Mouse (Mus musculus): ENCODE data around the gene Hbq1b. TPM values are rescaled to one million over a fixed set of nuclear protein-coding genes. Genes with fewer than 3 reads are reported as not detected.

The Hbq1b gene
- polyA plus RNA-seq, 1 experiment from 2014 or later = 24.4 TPM

Other genes starting within 250 kb of the Hbq1b start
- not detected in 2 replicates for gene Il9r, start 86.7 kb upstream of the Hbq1b start, polyA plus RNA-seq (2014; fragmentation: Nextera tagmentation; extraction: Ambion mirVana)
- gene Snrnp25, start 81.5 kb upstream of the Hbq1b start, polyA plus RNA-seq (2014; fragmentation: Nextera tagmentation; extraction: Ambion mirVana) = 59.6 and 72.2 TPM in 2 replicates
- gene Rhbdf1, start 64.7 kb upstream of the Hbq1b start, polyA plus RNA-seq (2014; fragmentation: Nextera tagmentation; extraction: Ambion mirVana) = 28.2 and 30.3 TPM in 2 replicates
- 22.0 and 22.5 TPM in 2 replicates for gene Mpg, start 60.5 kb upstream of the Hbq1b start, polyA plus RNA-seq (2014; fragmentation: Nextera tagmentation; extraction: Ambion mirVana)
- 26.1 and 34.6 TPM in 2 replicates for gene Nprl3, start 19.3 kb upstream of the Hbq1b start, polyA plus RNA-seq (2014; fragmentation: Nextera tagmentation; extraction: Ambion mirVana)
- 9,744 and 12,458 TPM in 2 replicates for gene Hba-x, start 10.6 kb upstream of the Hbq1b start, polyA plus RNA-seq (2014; fragmentation: Nextera tagmentation; extraction: Ambion mirVana)
- 8,943 and 11,032 TPM in 2 replicates for gene Hba-a1, start 3.5 kb upstream of the Hbq1b start, polyA plus RNA-seq (2014; fragmentation: Nextera tagmentation; extraction: Ambion mirVana)
- 18,841 and 22,217 TPM in 2 replicates for gene Hba-a2, start 9.5 kb downstream of the Hbq1b start, polyA plus RNA-seq (2014; fragmentation: Nextera tagmentation; extraction: Ambion mirVana)
- gene Hbq1a, start 13.1 kb downstream of the Hbq1b start, polyA plus RNA-seq (2014; fragmentation: Nextera tagmentation; extraction: Ambion mirVana) = 0.64 and 1.2 TPM in 2 replicates
- gene Sh3pxd2b, start 60.9 kb downstream of the Hbq1b start, polyA plus RNA-seq (2014; fragmentation: Nextera tagmentation; extraction: Ambion mirVana) = 14.8 and 15.3 TPM in 2 replicates
- gene Ubtd2, start 168.4 kb downstream of the Hbq1b start, polyA plus RNA-seq (2014; fragmentation: Nextera tagmentation; extraction: Ambion mirVana) = 34.7 and 39.1 TPM in 2 replicates
- gene Efcab9, start 245.1 kb downstream of the Hbq1b start, polyA plus RNA-seq (2014; fragmentation: Nextera tagmentation; extraction: Ambion mirVana) = 0.27 and 0.59 TPM in 2 replicates
- gene Stk10, start 246.3 kb downstream of the Hbq1b start, polyA plus RNA-seq (2014; fragmentation: Nextera tagmentation; extraction: Ambion mirVana) = 1.6 TPM in 2 replicates

Measured in heart, embryonic 11.5 days (tissue).